In the genomic region with DNA sequence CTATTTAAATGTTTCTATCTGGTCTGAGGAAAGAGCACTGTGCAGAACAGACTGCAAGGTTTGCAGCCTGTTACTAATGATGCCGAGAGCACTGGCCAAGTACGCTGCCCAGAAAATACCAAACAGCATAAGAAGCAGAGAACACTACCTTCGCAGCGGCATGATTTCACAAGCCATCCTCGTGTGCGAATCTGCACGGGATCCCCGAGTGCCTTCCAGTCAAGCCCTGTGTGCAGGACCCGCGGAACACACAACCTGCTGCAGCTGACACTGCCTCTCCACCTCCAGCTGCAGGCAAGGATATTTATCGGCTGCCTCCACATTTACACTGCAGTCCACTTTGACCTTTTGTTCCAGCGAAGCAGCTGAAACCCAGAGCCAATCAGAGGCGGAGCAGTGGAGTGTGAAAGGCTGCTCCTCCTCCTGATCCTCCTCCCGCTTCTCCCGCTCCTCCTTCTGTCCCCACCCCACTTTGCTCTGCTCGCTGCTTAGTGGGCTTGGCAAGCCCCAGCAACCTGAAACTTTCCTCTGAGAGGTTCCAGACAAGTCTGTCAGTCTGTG, we compare ENCODE assay signal across 7 mouse cellular contexts. TPM values are rescaled to one million over a fixed set of nuclear protein-coding genes. Genes with fewer than 3 reads are reported as not detected.
DNase-seq lines count a peak whose midpoint lies in the region; ATAC-seq and TF ChIP-seq lines count a peak whose summit lies in the region.

Fam13a (minus strand) TSS at position 386 of the 561 bp plus-strand sequence.

- ATAC-seq in embryonic facial prominence, embryonic 12.5 days (ENCODE audit: insufficient number of reproducible peaks, insufficient read depth, low FRiP score, low TSS enrichment): peak; percentile 99

- DNase-seq in heart, adult 18-20 months: peak; percentile 91 to 96
- peak; percentile 89 for DNase-seq in kidney, adult 18-20 months
- DNase-seq in left cerebral cortex, postnatal 4 days: peak; percentile 75
- peak; percentile 83 for DNase-seq in midbrain, embryonic 10.5 days (ENCODE audit: low spot score)
- peak; percentile 94 for DNase-seq in skeletal muscle tissue, adult 2 months (ENCODE audit: low read depth, low spot score)

- peak within 1 kb of the TSS; percentile 54 for H3K4me3 ChIP-seq in bone marrow macrophage, adult 2 months (ENCODE audit: insufficient read depth, low read length)
- H3K4me3 ChIP-seq in embryonic facial prominence, embryonic 12.5 days: peak within 1 kb of the TSS; percentile 55
- peak within 1 kb of the TSS; percentile 59 for H3K4me3 ChIP-seq in midbrain, embryonic 10.5 days

- H3K4me1 ChIP-seq in bone marrow macrophage, adult 2 months (ENCODE audit: control insufficient read depth, insufficient read depth, low read length): peaks cover 12% of the 10 kb centered on the region
- 0 out of 2 replicates have a peak, but pooled peaks cover 2% of the 10 kb centered on the region for H3K4me1 ChIP-seq in embryonic facial prominence, embryonic 12.5 days
- H3K4me1 ChIP-seq in midbrain, embryonic 10.5 days: peaks cover 11% of the 10 kb centered on the region

- H3K36me3 ChIP-seq in embryonic facial prominence, embryonic 12.5 days: no peaks in the 10 kb centered on the region
- no peaks in the 10 kb centered on the region for H3K36me3 ChIP-seq in midbrain, embryonic 10.5 days

- TF ChIP-seq POLR2A in bone marrow macrophage, adult 2 months (IDR thresholded peaks at IDR 0.05; ENCODE audit: borderline replicate concordance, low read depth, low read length): no peak

- no peaks in the 10 kb centered on the region for H3K9me3 ChIP-seq in embryonic facial prominence, embryonic 12.5 days
- no peaks in the 10 kb centered on the region for H3K9me3 ChIP-seq in midbrain, embryonic 10.5 days (replicated peaks)

- no peaks in the 10 kb centered on the region for H3K27me3 ChIP-seq in embryonic facial prominence, embryonic 12.5 days
- no peaks in the 10 kb centered on the region for H3K27me3 ChIP-seq in midbrain, embryonic 10.5 days (ENCODE audit: low read depth, poor library complexity, severe bottlenecking)

- H3K9ac ChIP-seq in embryonic facial prominence, embryonic 12.5 days: peak within 1 kb of the TSS; percentile 38; the same call in 1 of the 2 replicates

- intact Hi-C loops in left cerebral cortex, postnatal 4 days (cut with DNase I): loop anchor here (10.0 kb wide), 1 partner anchor 161 kb away; no protein-coding TSS in a partner anchor

- no peak within 1 kb of the TSS for H3K27ac ChIP-seq in bone marrow macrophage, adult 2 months (ENCODE audit: insufficient read depth, low read depth, low read length)
- peak within 1 kb of the TSS; percentile 70; the same call in 1 of the 2 replicates for H3K27ac ChIP-seq in embryonic facial prominence, embryonic 12.5 days
- peak within 1 kb of the TSS; percentile 78 for H3K27ac ChIP-seq in midbrain, embryonic 10.5 days (replicated peaks)

- peak within 1 kb of the TSS; percentile 48 for H3K4me2 ChIP-seq in embryonic facial prominence, embryonic 12.5 days (replicated peaks)

- TF ChIP-seq CTCF in bone marrow macrophage, adult 2 months (IDR thresholded peaks at IDR 0.05; ENCODE audit: low read depth, low read length): no peak

- WGBS in embryonic facial prominence, embryonic 12.5 days: 0% methylated on average over 16 of the region's 16 CpGs
- WGBS in midbrain, embryonic 10.5 days: 0% methylated on average over 16 of the region's 16 CpGs

RNA-seq across cellular contexts. Expression of gene Fam13a, which starts in this region (rescaled TPM):
- polyA plus RNA-seq in bone marrow macrophage, adult 2 months (2012; ENCODE audit: insufficient read depth, insufficient read length, missing spikeins): 0.25 and 0.72 TPM in 2 replicates
- 5.7 and 6.7 TPM in 2 replicates for polyA plus RNA-seq in embryonic facial prominence, embryonic 12.5 days (2016; fragmentation: Nextera tagmentation; extraction: Ambion mirVana)
- 10 to 100 TPM; 20.8 to 29.9 TPM for total RNA-seq in heart, adult 18-20 months (2021)
- 10 to 100 TPM in 1 of 2 experiments, 1 to 10 TPM in 1; 10.0 to 12.5 TPM for total RNA-seq in left cerebral cortex, postnatal 4 days (2021)
- 2.1 and 3.3 TPM in 2 replicates for polyA plus RNA-seq in midbrain, embryonic 10.5 days (2016; fragmentation: Nextera tagmentation; extraction: Ambion mirVana)
